Mouse (Mus musculus): ENCODE measurements at regions not wholly inside any gene's neighbourhood (a gene's known extent, or its start where the extent isn't known, plus 50 kb on each side); places are given as distances from the start of the nearest gene placed in this dataset.
A peak's percentile ranks its signal among the peaks of the same experiment; 100 is the strongest.

DNA sequence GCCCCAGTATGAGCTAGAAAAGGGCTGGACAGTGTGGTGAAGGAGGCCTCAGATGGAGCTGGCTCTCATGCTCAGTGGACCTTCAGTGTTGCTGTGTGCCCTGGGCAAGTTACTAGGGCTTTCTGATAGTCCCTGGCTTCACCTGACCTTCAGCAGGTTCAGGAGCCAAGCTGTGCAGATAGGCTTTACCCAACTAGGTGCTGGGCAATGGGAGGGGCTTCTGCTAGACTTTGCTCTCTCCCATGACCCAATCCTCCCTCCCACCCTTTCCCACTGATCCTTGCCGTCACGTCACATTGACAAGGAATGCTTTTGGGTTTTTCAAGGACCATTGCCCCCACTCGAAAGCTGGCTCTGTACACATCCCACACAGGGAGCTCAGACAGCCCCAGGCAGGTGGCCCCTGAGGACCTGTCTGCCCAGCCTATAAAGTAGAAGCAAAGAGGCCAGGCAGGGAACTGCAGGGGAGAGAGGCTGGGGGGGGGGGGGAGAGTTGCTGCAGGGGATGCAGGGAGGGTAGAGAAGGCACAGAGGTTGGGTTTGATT is 57.5 kb upstream of the Wnt11 start:
- no peaks in the 10 kb centered on the region for H3K27me3 ChIP-seq (ENCODE audit: control insufficient read depth, insufficient read depth, low read length)
- no peak overlapping the region for H3K27ac ChIP-seq (ENCODE audit: insufficient read depth, low read length)
- WGBS: 90% methylated on average over 3 of the region's 3 CpGs
- DNase-seq (ENCODE audit: low read depth in 1 of 2, low spot score in 2 of 2): no peak
- TF ChIP-seq CTCF (IDR thresholded peaks at IDR 0.05; ENCODE audit: extremely low read depth, insufficient read depth, insufficient read length, insufficient replicate concordance) (no peak), POLR2A (IDR thresholded peaks at IDR 0.05; ENCODE audit: low read depth, low read length) (no peak)
- no peak overlapping the region for H3K4me3 ChIP-seq (ENCODE audit: extremely low read depth, insufficient read depth, insufficient read length)
- no peaks in the 10 kb centered on the region for H3K4me1 ChIP-seq (ENCODE audit: control insufficient read depth, insufficient read depth, insufficient read length)
- no peaks in the 10 kb centered on the region for H3K36me3 ChIP-seq (ENCODE audit: control insufficient read depth, insufficient read depth, low read length)

DNA sequence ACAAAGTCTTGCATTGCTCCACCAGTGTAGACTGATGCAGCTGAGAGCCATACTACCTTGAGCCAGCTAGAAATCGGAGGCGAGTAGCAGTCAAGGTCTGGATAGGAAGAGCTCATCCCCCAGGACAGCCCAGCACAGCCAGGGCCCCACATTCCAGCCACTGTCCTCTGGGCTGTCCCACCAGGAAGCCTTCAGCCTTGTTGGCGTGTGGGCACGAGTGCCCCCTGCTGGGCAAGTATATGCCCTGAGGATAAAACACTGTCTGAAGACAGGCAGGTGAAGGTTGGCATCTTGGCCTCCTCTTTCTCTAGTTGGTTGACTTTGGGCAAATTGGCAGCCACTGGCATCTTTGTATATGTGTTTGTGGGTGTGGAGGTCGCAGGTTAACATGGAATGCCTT is 56.0 kb upstream of the Wnt11 start:
- no peaks in the 10 kb centered on the region for H3K4me1 ChIP-seq (ENCODE audit: control insufficient read depth, insufficient read depth, insufficient read length)
- no peak overlapping the region for H3K27ac ChIP-seq (ENCODE audit: insufficient read depth, low read length)
- WGBS: 16% methylated on average over 5 of the region's 5 CpGs
- H3K27me3 ChIP-seq (ENCODE audit: control insufficient read depth, insufficient read depth, low read length): no peaks in the 10 kb centered on the region
- H3K4me3 ChIP-seq (ENCODE audit: extremely low read depth, insufficient read depth, insufficient read length): no peak overlapping the region
- TF ChIP-seq CTCF (IDR thresholded peaks at IDR 0.05; ENCODE audit: extremely low read depth, insufficient read depth, insufficient read length, insufficient replicate concordance) (peak; percentile 83; the same call in 1 of the 2 replicates), POLR2A (IDR thresholded peaks at IDR 0.05; ENCODE audit: low read depth, low read length) (no peak)
- DNase-seq (ENCODE audit: low read depth in 1 of 2, low spot score in 2 of 2): peak; percentile 12 to 54
- no peaks in the 10 kb centered on the region for H3K36me3 ChIP-seq (ENCODE audit: control insufficient read depth, insufficient read depth, low read length)

DNA sequence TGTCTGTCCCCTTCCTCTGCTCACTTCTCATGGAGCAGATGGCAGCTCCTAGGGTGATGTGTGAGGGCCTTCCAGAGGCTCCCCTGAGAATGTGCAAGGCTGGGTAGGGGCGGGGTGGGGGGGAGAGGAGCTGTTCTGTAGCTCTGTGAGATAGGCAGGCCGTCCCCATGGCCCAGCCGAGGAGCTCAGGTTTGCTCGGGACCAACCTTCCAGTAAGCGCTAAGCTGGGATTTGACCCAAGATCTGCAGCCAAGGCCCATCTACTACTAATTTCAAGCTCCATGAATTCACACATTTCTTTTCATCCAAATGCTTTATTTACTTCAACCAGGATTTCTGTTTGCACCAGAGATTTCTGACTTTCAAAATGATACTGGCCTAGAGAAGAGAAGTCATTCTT is 51.4 kb upstream of the Wnt11 start:
- Histone ChIP-seq H3K4me3 (ENCODE audit: extremely low read depth, insufficient read depth, insufficient read length) (no peak overlapping the region), H3K4me1 (ENCODE audit: control insufficient read depth, insufficient read depth, insufficient read length) (no peaks in the 10 kb centered on the region), H3K27ac (ENCODE audit: insufficient read depth, low read length) (no peak overlapping the region), H3K27me3 (ENCODE audit: control insufficient read depth, insufficient read depth, low read length) (no peaks in the 10 kb centered on the region), H3K36me3 (ENCODE audit: control insufficient read depth, insufficient read depth, low read length) (no peaks in the 10 kb centered on the region)
- DNase-seq (ENCODE audit: low read depth in 1 of 2, low spot score in 2 of 2): no peak
- 89% methylated on average over 5 of the region's 5 CpGs for WGBS
- TF ChIP-seq CTCF (IDR thresholded peaks at IDR 0.05; ENCODE audit: extremely low read depth, insufficient read depth, insufficient read length, insufficient replicate concordance): no peak
- TF ChIP-seq POLR2A (IDR thresholded peaks at IDR 0.05; ENCODE audit: low read depth, low read length): no peak

DNA sequence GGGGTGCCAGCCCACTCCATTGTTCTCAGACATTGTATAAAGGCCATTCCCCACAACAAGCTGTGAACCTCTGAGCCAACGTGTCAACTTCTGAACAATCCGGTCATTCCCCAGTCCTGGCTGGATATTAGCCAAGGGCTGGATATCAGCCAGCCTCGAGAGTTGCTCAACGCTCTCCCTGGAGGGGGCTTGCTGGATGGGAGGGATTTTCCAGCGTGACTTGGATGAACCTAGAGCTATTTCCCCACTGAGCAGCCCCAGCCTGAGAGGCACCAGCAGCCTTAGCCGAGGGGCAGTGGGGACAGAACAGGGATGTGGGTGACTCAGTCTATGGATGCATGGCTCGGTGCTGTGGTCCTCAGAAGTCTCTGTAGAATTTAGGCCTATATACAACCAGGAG is 51.0 kb upstream of the Wnt11 start:
- TF ChIP-seq CTCF (IDR thresholded peaks at IDR 0.05; ENCODE audit: extremely low read depth, insufficient read depth, insufficient read length, insufficient replicate concordance) (no peak), POLR2A (IDR thresholded peaks at IDR 0.05; ENCODE audit: low read depth, low read length) (no peak)
- Histone ChIP-seq H3K4me3 (ENCODE audit: extremely low read depth, insufficient read depth, insufficient read length) (no peak overlapping the region), H3K36me3 (ENCODE audit: control insufficient read depth, insufficient read depth, low read length) (no peaks in the 10 kb centered on the region), H3K27me3 (ENCODE audit: control insufficient read depth, insufficient read depth, low read length) (no peaks in the 10 kb centered on the region), H3K27ac (ENCODE audit: insufficient read depth, low read length) (peak overlapping the region; percentile 23; the same call in 1 of the 2 replicates), H3K4me1 (ENCODE audit: control insufficient read depth, insufficient read depth, insufficient read length) (no peaks in the 10 kb centered on the region)
- 81% methylated on average over 7 of the region's 7 CpGs for WGBS
- DNase-seq (ENCODE audit: low read depth in 1 of 2, low spot score in 2 of 2): no peak

DNA sequence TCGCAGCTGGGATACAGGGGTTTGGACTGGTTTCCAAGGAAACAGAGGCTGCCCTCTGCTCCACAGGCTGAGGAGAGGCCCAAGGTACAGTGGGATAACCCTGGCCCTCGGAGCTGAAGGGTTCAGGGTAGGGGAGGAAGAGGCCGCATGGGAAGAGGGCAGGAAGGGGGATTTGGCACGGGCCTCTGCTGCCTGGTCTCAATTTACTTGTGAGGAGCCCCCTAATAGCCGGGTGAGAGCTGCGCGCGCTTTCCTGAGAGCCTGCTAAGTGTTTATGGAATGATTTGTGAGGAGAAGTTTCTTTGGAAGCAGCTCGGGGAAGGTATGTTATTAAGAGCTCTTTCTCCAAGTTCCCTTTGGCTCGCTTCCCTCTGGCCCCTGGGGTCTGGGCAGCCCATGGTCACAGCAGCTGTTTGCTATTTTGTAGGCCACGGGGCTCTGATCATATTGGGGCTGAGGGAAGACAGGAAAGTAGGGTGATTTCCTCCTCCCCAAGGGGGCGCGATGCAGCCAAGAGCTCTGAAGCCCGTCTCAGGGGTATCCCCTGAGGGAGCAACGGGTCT is 50.5 kb upstream of the Wnt11 start:
- H3K27ac ChIP-seq (ENCODE audit: insufficient read depth, low read length): peak overlapping the region; percentile 23; the same call in 1 of the 2 replicates
- no peak for DNase-seq (ENCODE audit: low read depth in 1 of 2, low spot score in 2 of 2)
- H3K27me3 ChIP-seq (ENCODE audit: control insufficient read depth, insufficient read depth, low read length): no peaks in the 10 kb centered on the region
- TF ChIP-seq CTCF (IDR thresholded peaks at IDR 0.05; ENCODE audit: extremely low read depth, insufficient read depth, insufficient read length, insufficient replicate concordance) (no peak), POLR2A (IDR thresholded peaks at IDR 0.05; ENCODE audit: low read depth, low read length) (no peak)
- no peak overlapping the region for H3K4me3 ChIP-seq (ENCODE audit: extremely low read depth, insufficient read depth, insufficient read length)
- no peaks in the 10 kb centered on the region for H3K36me3 ChIP-seq (ENCODE audit: control insufficient read depth, insufficient read depth, low read length)
- H3K4me1 ChIP-seq (ENCODE audit: control insufficient read depth, insufficient read depth, insufficient read length): no peaks in the 10 kb centered on the region
- WGBS: 76% methylated on average over 15 of the region's 15 CpGs
